Mouse (Mus musculus) CD8-positive naive resting alpha-beta T cell, adult 57 days (primary cell): ENCODE measurements around the gene Map4. TPM values are rescaled to one million over a fixed set of nuclear protein-coding genes. Genes with fewer than 3 reads are reported as not detected.

Experiments
- total RNA-seq: library from RNA; stranded (reverse); gene quantifications from one replicate; pipeline ENCODE4 v1.2.4, GENCODE M21; 2023

The Map4 gene
- total RNA-seq = 103 TPM

GRCm38 (mm10) chr9:109931257-109932171, at the start of gene Map4:
Gene Map4, plus strand, starts transcription at chr9:109931460.

GRCm38 (mm10) chr9:110116977-110117778, 185.9 kb downstream of the Map4 start, which contains the start of gene Smarcc1:
Gene Smarcc1, plus strand, starts transcription at chr9:110117708.

GRCm38 (mm10) chr9:110117779-110118139, 186.5 kb downstream of the Map4 start, which contains the start of gene Dhx30:
Gene Dhx30, minus strand, starts transcription at chr9:110117830.

Other genes with a start within 250 kb of the Map4 start
- not detected for gene Fbxw18, start 228.8 kb upstream of the Map4 start, total RNA-seq
- not detected for gene Fbxw26, start 185.4 kb upstream of the Map4 start, total RNA-seq
- gene Fbxw27, start 140.8 kb upstream of the Map4 start, total RNA-seq = not detected
- not detected for gene Spink8, start 119.2 kb upstream of the Map4 start, total RNA-seq
- gene Nme6, start 98.7 kb upstream of the Map4 start, total RNA-seq = 5.2 TPM
- 1.2 TPM for gene Camp, start 81.8 kb upstream of the Map4 start, total RNA-seq
- 10.3 TPM for gene Cdc25a, start 55.9 kb upstream of the Map4 start, total RNA-seq
- gene Smarcc1, start 186.2 kb downstream of the Map4 start, total RNA-seq = 54.6 TPM
- gene Dhx30, start 186.4 kb downstream of the Map4 start, total RNA-seq = 136 TPM